Mouse (Mus musculus): ENCODE results near the gene Hus1.

The Hus1 gene

GRCm38 (mm10) chr11:8973166-8973565 lies 37.8 kb downstream of the Hus1 start, which contains the start of gene Pkd1l1:
TSS of gene Pkd1l1 (minus strand) at chr11:8973266.
- DNase-seq, result no peak

DNA sequence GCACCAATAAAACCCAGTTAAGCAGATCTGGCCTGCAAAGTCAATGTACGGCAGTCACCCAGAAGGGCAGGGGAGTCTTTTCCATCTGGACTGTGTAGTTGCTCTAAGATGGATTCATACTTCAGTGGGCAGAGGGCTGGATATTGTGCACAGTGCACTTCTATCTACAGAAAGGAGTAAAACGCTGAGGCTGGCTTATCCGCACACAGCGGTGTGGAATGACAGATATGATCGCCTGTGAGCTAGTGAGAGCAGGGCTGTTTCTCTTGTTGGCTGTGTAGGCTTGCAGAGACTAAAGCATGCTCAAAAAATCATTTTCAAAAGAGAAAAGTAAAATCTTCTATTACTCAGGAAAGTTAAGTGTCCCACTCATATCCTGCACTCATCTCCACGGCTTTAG lies 38.9 kb downstream of the Hus1 start:
- no peak for DNase-seq

GRCm38 (mm10) chr11:8970509-8970908 lies 40.5 kb downstream of the Hus1 start:
- no peak for DNase-seq

GRCm38 (mm10) chr11:8968094-8968493 lies 42.9 kb downstream of the Hus1 start:
- DNase-seq, result no peak

DNA sequence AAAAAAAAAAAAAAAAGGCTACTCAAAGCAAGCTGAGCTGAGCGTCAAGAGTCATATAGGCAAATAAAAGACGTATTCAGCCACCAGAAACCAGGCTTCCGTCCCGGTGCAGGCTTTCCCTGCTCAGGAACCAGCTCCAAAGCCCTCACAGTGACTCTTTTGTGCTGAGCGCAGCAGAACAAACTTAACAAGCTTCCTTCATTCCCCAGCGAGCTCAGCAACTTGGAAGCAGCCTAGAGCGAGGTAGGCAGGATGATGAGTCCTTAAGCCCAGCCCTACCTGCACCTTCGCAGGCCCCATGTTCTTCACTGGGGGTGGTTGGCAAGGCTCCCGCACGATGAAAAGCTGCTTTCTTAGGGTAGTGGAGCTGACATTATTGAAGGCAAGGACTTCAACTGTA lies 52.4 kb downstream of the Hus1 start:
- DNase-seq, result no peak

DNA sequence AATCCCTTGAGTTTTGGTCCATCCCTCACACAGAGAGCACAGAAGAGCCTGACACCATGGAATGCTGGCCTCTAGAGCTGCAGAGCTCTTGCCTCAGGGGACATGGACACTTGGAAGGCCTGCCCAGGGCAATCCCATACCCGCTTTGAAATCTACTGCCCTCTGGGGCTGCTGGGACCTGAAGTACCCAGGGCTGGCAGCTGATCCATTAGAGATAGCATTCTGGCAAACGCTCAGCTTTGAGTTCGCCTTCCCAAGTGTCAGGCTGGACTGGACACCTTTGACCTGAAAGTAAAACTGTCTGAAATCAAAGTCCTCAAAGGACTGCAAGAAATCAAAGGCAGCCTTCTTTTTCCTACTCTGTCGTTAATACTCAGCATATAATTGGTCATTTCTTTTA lies 52.9 kb downstream of the Hus1 start:
- DNase-seq, result no peak

DNA sequence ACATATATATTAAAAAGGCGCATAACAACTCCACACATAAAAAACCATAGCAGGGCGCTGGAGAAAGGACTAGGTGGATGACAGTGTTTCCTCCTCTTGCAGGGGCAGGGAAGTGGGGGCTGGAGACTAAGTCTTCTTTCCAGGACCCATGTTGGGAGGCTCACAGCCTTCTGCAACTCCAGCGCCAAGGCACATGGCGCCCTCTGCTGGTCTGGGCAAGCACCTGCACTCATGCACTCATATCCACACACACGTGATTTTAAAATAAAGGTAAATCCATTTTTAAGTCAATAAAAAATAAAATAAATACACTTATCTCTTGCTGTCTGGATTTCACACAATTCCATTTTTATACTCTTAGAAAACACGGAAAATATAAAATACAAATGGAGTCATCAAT lies 54.0 kb downstream of the Hus1 start:
- peak; percentile 16 for DNase-seq

DNA sequence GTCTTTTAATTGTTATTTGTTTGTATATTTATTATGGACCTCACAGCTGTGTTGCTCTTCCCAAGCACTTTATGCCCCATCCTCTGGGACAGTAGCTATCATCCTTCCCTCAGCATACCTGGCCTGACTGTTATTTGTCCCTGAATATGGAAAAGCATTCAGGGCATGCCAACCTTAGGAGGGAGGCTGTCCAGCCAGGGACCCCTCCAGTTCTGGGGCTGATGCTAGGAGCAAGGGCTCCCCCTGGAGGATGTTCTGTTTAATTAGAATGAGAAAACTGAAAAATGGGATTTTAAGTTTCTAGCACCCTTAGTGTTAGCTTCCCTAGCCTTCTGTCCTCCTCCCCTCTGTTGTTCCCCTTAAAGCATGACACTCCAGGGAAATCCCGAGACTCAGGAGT lies 55.3 kb downstream of the Hus1 start:
- peak; percentile 21 for DNase-seq

DNA sequence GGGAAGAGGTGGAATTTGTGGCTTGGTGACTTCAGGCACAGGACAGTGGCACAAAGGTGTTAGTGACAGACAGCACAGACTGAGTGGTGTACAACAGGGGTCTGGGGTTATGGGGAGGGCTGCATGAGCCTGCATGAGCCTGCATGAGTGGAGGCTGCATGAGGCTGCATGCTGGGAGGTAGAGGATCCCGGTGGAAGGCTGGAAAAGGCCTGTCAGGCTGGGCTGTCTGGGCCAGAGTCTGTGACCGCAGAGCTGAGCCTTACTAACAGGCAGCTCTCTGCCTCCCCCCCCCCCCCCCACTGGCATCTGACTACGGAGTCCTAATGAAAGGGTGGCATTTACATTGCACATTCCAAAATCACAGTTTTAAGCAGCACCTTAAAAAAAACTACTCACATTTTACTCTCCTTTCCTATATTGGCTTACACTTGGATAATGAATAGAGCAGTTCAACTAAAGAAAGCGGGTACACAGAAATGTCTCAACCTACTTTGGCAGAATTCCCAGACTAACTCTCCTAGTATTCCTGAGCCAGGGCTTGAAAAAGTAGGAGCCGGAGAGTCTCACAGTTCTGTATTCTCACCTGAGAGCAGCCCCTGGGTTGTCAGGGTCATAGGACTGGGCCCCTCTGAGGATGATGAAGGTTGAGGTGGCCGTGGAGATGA lies 61.1 kb downstream of the Hus1 start:
- DNase-seq, result no peak

DNA sequence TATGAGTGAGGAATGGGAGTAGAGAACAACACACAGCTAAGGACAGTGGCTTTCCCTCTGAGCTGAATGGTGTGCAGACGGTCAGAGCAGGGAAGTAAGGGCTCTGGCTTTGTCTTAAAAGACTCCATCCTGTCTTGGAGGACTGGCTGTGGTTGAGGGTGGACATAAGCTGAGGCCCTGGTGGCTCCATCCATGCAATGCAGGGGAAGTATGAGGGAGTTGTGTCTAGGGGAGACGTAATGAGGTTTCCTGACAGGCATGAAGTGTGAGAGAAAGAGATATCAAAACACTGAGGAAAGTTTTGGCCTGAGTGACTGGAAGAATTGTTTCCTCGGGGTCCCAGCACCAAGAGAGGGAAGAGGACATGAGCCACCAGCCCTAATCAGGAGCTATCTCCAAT lies 62.1 kb downstream of the Hus1 start:
- no peak for DNase-seq

GRCm38 (mm10) chr11:8944114-8944513 lies 66.9 kb downstream of the Hus1 start:
- DNase-seq, result no peak

Data from thymus, postnatal 14 days (tissue).